Mouse (Mus musculus) forebrain, embryonic 12.5 days (tissue): ENCODE measurements at regions not wholly inside any gene's neighbourhood (a gene's known extent, or its start where the extent isn't known, plus 50 kb on each side); places are given as distances from the start of the nearest gene placed in this dataset.

ENCODE experiments used
- ATAC-seq: fragments of 200-750 bp; cut with Nextera tagmentation; 2 replicates; pipeline ENCODE4 v1.8.0; 2017; ENCODE audit warnings: moderate TSS enrichment; ENCODE audit not compliant: low FRiP score
- H3K27ac ChIP-seq: fragments of 300-500 bp; sonication (generic); 2 replicates; pipeline ENCODE4 v1.5.1; 2016; ENCODE audit warnings: mild to moderate bottlenecking
- H3K27me3 ChIP-seq: fragments of 300-500 bp; sonication (generic); 2 replicates; pipeline ENCODE4 v1.6.1; 2016; ENCODE audit warnings: mild to moderate bottlenecking
- H3K36me3 ChIP-seq: fragments of 300-500 bp; sonication (generic); replicated peaks from 2 replicates; pipeline ENCODE4 v1.6.1; 2016; ENCODE audit warnings: mild to moderate bottlenecking
- H3K4me1 ChIP-seq: fragments of 300-500 bp; sonication (generic); 2 replicates; pipeline ENCODE4 v1.6.1; 2016
- H3K4me2 ChIP-seq: fragments of 300-500 bp; sonication (generic); 2 replicates; pipeline ENCODE4 v1.6.1; 2016; ENCODE audit warnings: mild to moderate bottlenecking, moderate library complexity
- H3K4me3 ChIP-seq: fragments of 300-500 bp; sonication (generic); replicated peaks from 2 replicates; pipeline ENCODE4 v1.5.1; 2016; ENCODE audit warnings: mild to moderate bottlenecking
- H3K9ac ChIP-seq: fragments of 300-500 bp; sonication (generic); 2 replicates; pipeline ENCODE4 v1.6.1; 2016; ENCODE audit warnings: mild to moderate bottlenecking
- H3K9me3 ChIP-seq: fragments of 300-500 bp; sonication (generic); 2 replicates; pipeline ENCODE4 v1.6.1; 2016
- WGBS: fragments of 180-500 bp; shearing (Covaris S2); methylation state at CpG from one replicate; pipeline ENCODE4 v1.1.7; 2016; 5-methylcytosine and 5-hydroxymethylcytosine counted together

DNA sequence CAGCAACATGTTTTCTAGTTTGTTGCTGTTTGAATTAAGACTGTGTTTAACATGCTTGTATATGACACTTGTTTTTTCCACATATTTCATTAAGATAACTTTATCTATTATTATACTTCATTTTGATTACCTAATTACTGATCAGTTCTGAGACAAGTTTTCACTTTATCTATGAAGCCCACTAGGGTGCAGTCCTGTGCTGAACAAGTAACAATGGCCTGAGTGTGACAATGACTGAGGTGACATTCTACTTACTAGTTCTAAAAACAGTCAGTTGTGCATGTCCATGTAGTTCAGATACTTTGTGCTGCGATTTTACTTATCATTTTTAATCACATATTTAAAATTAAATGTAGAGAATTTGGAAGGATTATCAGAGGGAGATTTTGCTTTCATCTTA, 1795.2 kb upstream of the Gm37988 start:
- Histone ChIP-seq H3K4me2 (no peak overlapping the region), H3K27me3 (no peaks in the 10 kb centered on the region), H3K9ac (no peak overlapping the region), H3K4me1 (no peaks in the 10 kb centered on the region), H3K4me3 (no peak overlapping the region), H3K27ac (no peak overlapping the region), H3K36me3 (no peaks in the 10 kb centered on the region), H3K9me3 (no peaks in the 10 kb centered on the region)
- WGBS = 75% methylated on average over 1 of the region's 1 CpGs
- ATAC-seq = no peak

DNA sequence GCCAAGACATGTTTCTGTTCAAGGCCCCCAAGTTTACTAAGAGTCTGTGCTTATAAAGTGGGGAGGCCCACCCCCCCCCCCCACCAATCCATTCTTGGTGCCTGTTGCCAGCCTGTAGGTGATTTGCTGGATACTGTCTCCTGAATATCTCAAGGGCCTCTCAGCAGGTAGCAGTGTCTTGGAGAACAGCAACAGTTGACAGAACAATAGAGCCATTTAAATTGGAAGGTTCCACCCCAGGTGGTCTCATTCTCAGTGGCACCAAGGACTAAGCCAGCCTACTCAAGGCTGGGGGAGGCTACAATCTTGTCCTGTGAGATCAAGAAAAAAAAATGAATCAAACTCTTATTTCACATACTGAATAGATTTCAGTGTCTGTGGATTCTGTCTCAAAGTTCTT, 1744.9 kb upstream of the Gm37988 start:
- no peak for ATAC-seq
- H3K4me2 ChIP-seq = no peak overlapping the region
- no peak overlapping the region for H3K4me3 ChIP-seq
- H3K27me3 ChIP-seq = no peaks in the 10 kb centered on the region
- no peaks in the 10 kb centered on the region for H3K36me3 ChIP-seq
- H3K4me1 ChIP-seq = no peaks in the 10 kb centered on the region
- H3K9ac ChIP-seq = no peak overlapping the region
- H3K27ac ChIP-seq = no peak overlapping the region
- no peaks in the 10 kb centered on the region for H3K9me3 ChIP-seq

DNA sequence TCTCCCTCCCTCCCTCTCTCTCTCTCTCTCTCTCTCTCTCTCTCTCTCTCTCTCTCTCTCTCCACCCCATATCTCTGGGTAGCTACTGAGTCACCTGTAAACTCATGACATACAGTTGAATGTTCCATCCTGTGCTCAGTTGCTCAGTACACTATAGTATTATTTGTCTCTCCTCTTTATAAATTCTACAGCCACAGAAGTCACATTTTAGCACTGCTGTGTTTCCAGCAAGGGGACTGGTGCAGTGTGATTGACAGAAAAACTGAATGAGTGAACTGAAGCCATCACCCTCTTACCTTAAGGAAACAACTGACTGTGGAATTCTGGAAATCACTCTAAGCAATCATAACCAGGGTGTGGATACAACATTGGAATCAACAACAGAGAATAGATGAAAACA, 1713.3 kb upstream of the Gm37988 start:
- H3K4me3 ChIP-seq = no peak overlapping the region
- peaks cover 3% of the 10 kb centered on the region; the same call in 1 of the 2 replicates for H3K4me1 ChIP-seq
- ATAC-seq = peak; percentile 58; the same call in 1 of the 2 replicates
- no peak overlapping the region for H3K4me2 ChIP-seq
- no peaks in the 10 kb centered on the region for H3K27me3 ChIP-seq
- no peak overlapping the region for H3K27ac ChIP-seq
- no peaks in the 10 kb centered on the region for H3K36me3 ChIP-seq
- no peaks in the 10 kb centered on the region for H3K9me3 ChIP-seq
- no peak overlapping the region for H3K9ac ChIP-seq

DNA sequence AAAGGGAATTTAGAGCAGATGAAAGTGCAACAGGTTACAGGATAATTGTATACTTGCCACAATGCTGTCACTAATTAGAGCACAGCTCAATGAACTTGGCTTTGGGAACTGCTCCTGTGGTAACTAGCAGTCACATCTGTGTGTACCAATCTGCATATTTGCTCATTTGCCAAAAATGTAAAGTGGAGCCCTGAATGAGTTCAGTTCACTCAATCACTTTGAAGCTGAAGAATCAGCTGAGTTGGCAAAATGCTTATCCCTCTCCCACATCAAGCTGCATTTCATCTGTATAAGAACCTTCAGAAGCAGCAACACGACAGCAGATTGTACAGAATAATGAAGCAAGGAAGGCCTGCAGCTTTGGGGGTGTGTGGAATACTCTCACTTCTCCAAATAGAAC, 1712.8 kb upstream of the Gm37988 start:
- H3K4me1 ChIP-seq = peaks cover 3% of the 10 kb centered on the region; the same call in 1 of the 2 replicates
- H3K9ac ChIP-seq = no peak overlapping the region
- H3K36me3 ChIP-seq = no peaks in the 10 kb centered on the region
- H3K4me3 ChIP-seq = no peak overlapping the region
- no peak overlapping the region for H3K4me2 ChIP-seq
- WGBS = 29% methylated on average over 1 of the region's 1 CpGs
- H3K27ac ChIP-seq = no peak overlapping the region
- H3K9me3 ChIP-seq = no peaks in the 10 kb centered on the region
- peak; percentile 88; the same call in 1 of the 2 replicates for ATAC-seq
- no peaks in the 10 kb centered on the region for H3K27me3 ChIP-seq

DNA sequence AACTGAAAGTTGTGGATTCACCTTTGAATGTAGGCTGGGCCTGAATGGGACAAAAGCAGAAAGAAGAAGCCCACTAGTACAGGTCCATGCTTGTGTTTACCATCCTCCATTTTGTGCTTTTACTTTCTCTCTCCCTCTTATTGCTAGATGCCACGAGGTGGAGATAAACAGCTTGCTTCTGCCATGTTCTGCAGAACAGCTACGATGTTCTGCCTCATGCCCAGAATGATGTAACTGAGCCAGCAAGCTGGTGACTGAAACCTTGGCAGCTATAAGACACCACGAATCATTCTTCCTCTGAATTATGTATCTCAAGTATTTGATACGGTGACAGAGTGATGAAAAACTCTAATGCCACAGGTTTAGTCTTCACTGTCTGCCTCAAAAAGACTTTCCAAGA, 1694.1 kb upstream of the Gm37988 start:
- Histone ChIP-seq H3K9me3 (no peaks in the 10 kb centered on the region), H3K4me1 (no peaks in the 10 kb centered on the region), H3K9ac (no peak overlapping the region), H3K27me3 (no peaks in the 10 kb centered on the region), H3K36me3 (no peaks in the 10 kb centered on the region), H3K4me2 (no peak overlapping the region), H3K4me3 (no peak overlapping the region), H3K27ac (no peak overlapping the region)
- 88% methylated on average over 4 of the region's 4 CpGs for WGBS
- no peak for ATAC-seq

DNA sequence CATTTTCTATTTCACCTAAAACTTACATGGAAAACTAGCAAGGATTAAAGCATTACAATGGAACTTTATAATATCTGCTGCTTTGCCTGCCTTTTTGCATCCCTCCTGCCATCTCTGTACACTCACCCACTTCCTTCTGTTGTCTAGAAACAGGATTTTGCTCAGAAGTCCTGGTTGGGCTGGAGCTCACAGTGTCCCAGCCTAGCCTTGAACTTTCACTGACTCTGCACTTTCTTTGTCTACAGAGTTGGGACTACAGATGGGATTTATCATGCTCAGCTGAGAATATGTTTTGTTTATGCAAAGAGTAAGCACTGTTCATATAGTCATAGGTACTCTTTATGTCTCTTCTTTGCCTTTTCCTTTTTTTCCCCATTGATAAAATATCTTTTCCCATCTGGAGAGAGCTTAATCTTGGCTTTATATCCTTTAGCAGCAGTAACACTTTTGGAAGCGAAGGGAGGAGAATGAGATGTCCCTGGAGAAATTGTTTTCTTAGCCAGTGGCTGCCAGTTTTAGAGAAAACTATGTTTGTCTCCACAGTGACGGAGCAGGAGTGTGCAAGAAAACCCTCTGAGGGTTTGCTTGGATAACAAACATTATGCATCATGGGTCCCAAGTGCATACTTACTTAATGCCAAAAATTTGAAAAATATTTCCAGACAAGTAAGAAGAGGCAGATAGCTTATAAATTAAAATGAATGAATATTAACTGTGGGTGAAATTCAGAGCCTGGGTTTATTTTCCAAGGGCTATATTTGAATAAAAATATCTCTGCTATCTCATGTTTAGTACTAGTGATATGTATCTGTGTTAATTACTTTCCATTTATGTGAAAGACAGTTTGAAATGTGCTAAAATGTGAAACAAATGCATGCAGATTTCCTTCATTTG, 1687.9 kb upstream of the Gm37988 start:
- Histone ChIP-seq H3K36me3 (no peaks in the 10 kb centered on the region), H3K9me3 (no peaks in the 10 kb centered on the region), H3K4me3 (no peak overlapping the region), H3K27ac (no peak overlapping the region), H3K9ac (no peak overlapping the region), H3K4me1 (no peaks in the 10 kb centered on the region), H3K27me3 (no peaks in the 10 kb centered on the region), H3K4me2 (no peak overlapping the region)
- 79% methylated on average over 2 of the region's 2 CpGs for WGBS
- ATAC-seq = no peak

DNA sequence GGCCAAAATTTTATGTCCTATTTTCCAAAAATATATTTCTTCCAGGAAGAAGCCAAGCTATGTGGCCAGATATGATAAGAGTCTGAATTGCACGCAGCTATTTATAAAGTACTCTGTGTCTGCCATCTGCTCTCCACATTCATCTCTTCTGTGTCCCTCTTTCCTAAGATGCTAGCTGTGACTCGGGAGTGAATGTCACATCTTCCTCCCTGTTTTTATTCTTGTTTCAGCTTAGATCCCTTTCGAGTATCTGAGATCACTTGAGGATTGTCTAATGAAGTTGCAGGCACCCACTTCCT, 1687.4 kb upstream of the Gm37988 start:
- Histone ChIP-seq H3K36me3 (no peaks in the 10 kb centered on the region), H3K9ac (no peak overlapping the region), H3K9me3 (no peaks in the 10 kb centered on the region), H3K4me1 (no peaks in the 10 kb centered on the region), H3K27me3 (no peaks in the 10 kb centered on the region), H3K27ac (no peak overlapping the region), H3K4me2 (no peak overlapping the region), H3K4me3 (no peak overlapping the region)
- ATAC-seq = no peak
- 80% methylated on average over 3 of the region's 3 CpGs for WGBS

DNA sequence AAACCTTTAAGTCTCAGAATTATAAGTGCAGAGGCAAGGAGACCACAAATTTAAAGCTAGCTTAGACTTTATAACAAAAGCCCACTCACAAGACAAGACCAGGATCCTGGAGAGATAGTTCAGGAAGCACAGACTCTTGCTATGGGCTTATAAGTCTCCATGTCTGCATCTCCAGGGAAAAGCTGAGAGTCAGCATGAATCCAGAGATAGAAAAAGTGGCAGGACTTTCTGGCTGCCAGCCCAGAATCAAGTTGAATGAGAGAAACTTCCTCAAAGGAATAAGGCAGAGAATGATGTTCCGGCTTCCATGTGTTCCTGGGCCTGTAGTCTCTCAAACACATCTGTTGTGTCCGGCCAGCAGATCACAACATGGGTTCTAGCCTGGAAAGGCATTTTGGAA, 1686.4 kb upstream of the Gm37988 start:
- H3K36me3 ChIP-seq = no peaks in the 10 kb centered on the region
- no peaks in the 10 kb centered on the region for H3K27me3 ChIP-seq
- no peaks in the 10 kb centered on the region for H3K4me1 ChIP-seq
- no peaks in the 10 kb centered on the region for H3K9me3 ChIP-seq
- no peak overlapping the region for H3K27ac ChIP-seq
- H3K9ac ChIP-seq = no peak overlapping the region
- no peak overlapping the region for H3K4me3 ChIP-seq
- 91% methylated on average over 2 of the region's 2 CpGs for WGBS
- no peak overlapping the region for H3K4me2 ChIP-seq
- ATAC-seq = no peak

DNA sequence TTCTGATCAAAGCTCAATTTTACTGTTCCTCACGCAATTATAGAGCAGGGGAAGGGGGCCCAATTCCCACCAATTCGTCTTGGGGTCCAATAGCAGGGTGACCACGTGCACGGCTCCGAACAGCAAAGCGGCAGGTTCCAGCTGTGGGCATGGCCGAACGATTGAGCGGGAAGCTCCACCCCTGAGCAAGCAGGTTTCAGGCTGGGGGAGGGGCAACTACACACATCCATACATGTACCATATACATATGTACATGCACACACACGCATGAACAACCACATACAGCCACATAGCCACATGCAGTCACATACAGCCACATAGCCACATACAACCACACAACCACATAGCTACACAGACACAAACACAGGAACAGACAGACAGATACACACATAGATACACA, 1685.9 kb upstream of the Gm37988 start:
- no peaks in the 10 kb centered on the region for H3K9me3 ChIP-seq
- H3K4me2 ChIP-seq = no peak overlapping the region
- no peaks in the 10 kb centered on the region for H3K27me3 ChIP-seq
- ATAC-seq = no peak
- no peak overlapping the region for H3K27ac ChIP-seq
- no peaks in the 10 kb centered on the region for H3K36me3 ChIP-seq
- no peak overlapping the region for H3K9ac ChIP-seq
- H3K4me3 ChIP-seq = no peak overlapping the region
- 89% methylated on average over 10 of the region's 10 CpGs for WGBS
- no peaks in the 10 kb centered on the region for H3K4me1 ChIP-seq
